Mouse (Mus musculus) lung, adult 2 months (tissue): ENCODE measurements around the gene Gfer.
"Not testable (repeated sequence)": the region's sequence is repeated elsewhere in the genome, so short reads cannot be mapped to it uniquely, and the experiment has no call there.

Experiments
- CTCF ChIP-seq: fragments of 200-500 bp; IDR thresholded peaks from 2 replicates; pipeline ENCODE4 v1.5.1; 2011; ENCODE audit warnings: mild to moderate bottlenecking, low read length, control low read depth; ENCODE audit not compliant: insufficient read depth
- POLR2A ChIP-seq: fragments of 200-500 bp; IDR thresholded peaks from 2 replicates; pipeline ENCODE4 v1.6.1; 2011; ENCODE audit warnings: low read depth, mild to moderate bottlenecking, control low read depth, low read length, borderline replicate concordance; ENCODE audit errors: extremely low read depth

- not testable (repeated sequence) for TF ChIP-seq POLR2A, CTCF
Observed at GRCm38 (mm10) chr17:24667011-24667410, 28.9 kb downstream of the Gfer start.
